9 mouse cellular contexts compared by ENCODE assay signal in genomic region chr11:76042882-76043281, GRCm38 (mm10). TPM values are rescaled to one million over a fixed set of nuclear protein-coding genes. Genes with fewer than 3 reads are reported as not detected.
DNase-seq lines count a peak whose midpoint lies in the region; ATAC-seq lines count a peak whose summit lies in the region.
"Had no signal": no experiment of that assay in that cellular context is flagged by ENCODE, and none has a peak within 500 bp of the region (broad histone marks: within the 10 kb centered on the region; RNA-seq: fewer than 3 reads in every experiment).

No protein-coding gene starts in this region.

- no peaks in the 10 kb centered on the region for H3K4me1 ChIP-seq in midbrain, embryonic 11.5 days (ENCODE audit: control insufficient read depth, insufficient read depth, low read length)
- H3K4me1 ChIP-seq in midbrain, embryonic 16.5 days (ENCODE audit: control insufficient read depth, insufficient read depth, low read length) = peaks cover 6% of the 10 kb centered on the region; the same call in 1 of the 2 replicates
- peaks cover 12% of the 10 kb centered on the region; the same call in 1 of the 2 replicates for H3K4me1 ChIP-seq in neural tube, embryonic 15.5 days
- H3K4me1 ChIP-seq in hindbrain, embryonic 16.5 days (ENCODE audit: control insufficient read depth, insufficient read depth, low read depth, low read length) = peaks cover 8% of the 10 kb centered on the region

- no peaks in the 10 kb centered on the region for H3K36me3 ChIP-seq in midbrain, embryonic 11.5 days (ENCODE audit: control insufficient read depth, insufficient read depth, low read length)
- peaks cover 2% of the 10 kb centered on the region; the same call in 1 of the 2 replicates for H3K36me3 ChIP-seq in midbrain, embryonic 16.5 days (ENCODE audit: control insufficient read depth, insufficient read depth, low read length)
- peaks cover 24% of the 10 kb centered on the region for H3K36me3 ChIP-seq in neural tube, embryonic 15.5 days
- H3K36me3 ChIP-seq in hindbrain, embryonic 16.5 days (ENCODE audit: control insufficient read depth, insufficient read depth, low read length) = peaks cover 5% of the 10 kb centered on the region; the same call in 1 of the 2 replicates

- no peak overlapping the region for H3K4me3 ChIP-seq in midbrain, embryonic 11.5 days (ENCODE audit: low read depth, low read length)
- H3K4me3 ChIP-seq in midbrain, embryonic 16.5 days (ENCODE audit: low read depth, low read length) = no peak overlapping the region
- H3K4me3 ChIP-seq in neural tube, embryonic 15.5 days (replicated peaks) = no peak overlapping the region
- H3K4me3 ChIP-seq in hindbrain, embryonic 16.5 days (ENCODE audit: low read length) = no peak overlapping the region

- no peak overlapping the region for H3K4me2 ChIP-seq in midbrain, embryonic 11.5 days
- no peak overlapping the region for H3K4me2 ChIP-seq in midbrain, embryonic 16.5 days (ENCODE audit: low read length)
- no peak overlapping the region for H3K4me2 ChIP-seq in neural tube, embryonic 15.5 days
- H3K4me2 ChIP-seq in hindbrain, embryonic 16.5 days (ENCODE audit: low read length) = no peak overlapping the region

- no peaks in the 10 kb centered on the region for H3K9me3 ChIP-seq in midbrain, embryonic 11.5 days (ENCODE audit: control insufficient read depth, low read length)
- H3K9me3 ChIP-seq in midbrain, embryonic 16.5 days (replicated peaks; ENCODE audit: control insufficient read depth, low read length, poor library complexity, severe bottlenecking) = no peaks in the 10 kb centered on the region
- no peaks in the 10 kb centered on the region for H3K9me3 ChIP-seq in neural tube, embryonic 15.5 days (replicated peaks)
- no peaks in the 10 kb centered on the region for H3K9me3 ChIP-seq in hindbrain, embryonic 16.5 days (ENCODE audit: control insufficient read depth, low read length)

- no peak for ATAC-seq in midbrain, embryonic 11.5 days (ENCODE audit: low FRiP score)
- ATAC-seq in midbrain, embryonic 16.5 days = no peak
- no peak for ATAC-seq in neural tube, embryonic 15.5 days (ENCODE audit: low FRiP score)
- ATAC-seq in hindbrain, embryonic 16.5 days = no peak

- no peak overlapping the region for H3K9ac ChIP-seq in midbrain, embryonic 11.5 days (ENCODE audit: low read length)
- no peak overlapping the region for H3K9ac ChIP-seq in midbrain, embryonic 16.5 days (ENCODE audit: low read depth, low read length)
- no peak overlapping the region for H3K9ac ChIP-seq in neural tube, embryonic 15.5 days (replicated peaks)
- H3K9ac ChIP-seq in hindbrain, embryonic 16.5 days (ENCODE audit: low read depth, low read length) = no peak overlapping the region; the same call in 1 of the 2 replicates

- H3K27me3 ChIP-seq in midbrain, embryonic 11.5 days (ENCODE audit: control insufficient read depth, insufficient read depth, low read length) = no peaks in the 10 kb centered on the region
- no peaks in the 10 kb centered on the region for H3K27me3 ChIP-seq in midbrain, embryonic 16.5 days (ENCODE audit: control insufficient read depth, insufficient read depth, low read depth, low read length)
- no peaks in the 10 kb centered on the region for H3K27me3 ChIP-seq in neural tube, embryonic 15.5 days (replicated peaks)
- H3K27me3 ChIP-seq in hindbrain, embryonic 16.5 days (replicated peaks; ENCODE audit: control insufficient read depth, insufficient read depth, low read length) = no peaks in the 10 kb centered on the region

- no peak overlapping the region for H3K27ac ChIP-seq in midbrain, embryonic 11.5 days (ENCODE audit: low read depth, low read length)
- H3K27ac ChIP-seq in midbrain, embryonic 16.5 days (ENCODE audit: low read length) = no peak overlapping the region
- no peak overlapping the region for H3K27ac ChIP-seq in neural tube, embryonic 15.5 days (replicated peaks)
- H3K27ac ChIP-seq in hindbrain, embryonic 16.5 days (ENCODE audit: low read depth, low read length) = no peak overlapping the region
- H3K27ac ChIP-seq: macrophage had no signal

- 46% methylated on average over 5 of the region's 5 CpGs for WGBS in midbrain, embryonic 11.5 days
- WGBS in midbrain, embryonic 16.5 days = 46% methylated on average over 5 of the region's 5 CpGs
- 44% methylated on average over 5 of the region's 5 CpGs for WGBS in neural tube, embryonic 15.5 days
- 35% methylated on average over 5 of the region's 5 CpGs for WGBS in hindbrain, embryonic 16.5 days

- intact Hi-C loops in heart, postnatal 36 days (cut with DNase I) = loop anchor here (1.0 to 5.0 kb wide), 3 partner anchors 38 to 89 kb away; no protein-coding TSS in a partner anchor

- peak; percentile 45 for DNase-seq in midbrain, embryonic 11.5 days (ENCODE audit: low spot score, missing footprints)
- peak; percentile 51 to 62 for DNase-seq in heart, postnatal 36 days
- peak; percentile 50 to 70 for DNase-seq in lung, adult 18-20 months
- DNase-seq in T-cell, adult 2 months (ENCODE audit: low spot score) = no peak
- DNase-seq in thymus, postnatal 10 days (ENCODE audit: low spot score in 2 of 2) = no peak

RNA-seq across cellular contexts. Expression of gene Rflnb, which starts 15.3 kb away (rescaled TPM):
- 13.4 and 13.9 TPM in 2 replicates for polyA plus RNA-seq in midbrain, embryonic 11.5 days (2014; fragmentation: Nextera tagmentation; extraction: Ambion mirVana)
- 12.7 and 13.5 TPM in 2 replicates for polyA plus RNA-seq in midbrain, embryonic 16.5 days (2015; fragmentation: Nextera tagmentation; extraction: Ambion mirVana)
- 10 to 100 TPM; 33.3 to 50.0 TPM for total RNA-seq in heart, postnatal 36 days (2021)
- polyA plus RNA-seq in neural tube, embryonic 15.5 days (2015; fragmentation: Nextera tagmentation; extraction: Ambion mirVana) = 12.6 and 19.1 TPM in 2 replicates
- polyA plus RNA-seq in hindbrain, embryonic 16.5 days (2015; fragmentation: Nextera tagmentation; extraction: Ambion mirVana) = 12.8 and 13.7 TPM in 2 replicates

RNA-seq across cellular contexts. Expression of gene 1700016K19Rik, which starts 43.2 kb away (rescaled TPM):
- 0.23 TPM in 1 of 2 replicates, not detected in the other for polyA plus RNA-seq in midbrain, embryonic 11.5 days (2014; fragmentation: Nextera tagmentation; extraction: Ambion mirVana)
- polyA plus RNA-seq in midbrain, embryonic 16.5 days (2015; fragmentation: Nextera tagmentation; extraction: Ambion mirVana) = 6.0 and 7.0 TPM in 2 replicates
- not detected for total RNA-seq in heart, postnatal 36 days (2021)
- polyA plus RNA-seq in neural tube, embryonic 15.5 days (2015; fragmentation: Nextera tagmentation; extraction: Ambion mirVana) = 2.9 and 3.3 TPM in 2 replicates
- 5.0 and 5.2 TPM in 2 replicates for polyA plus RNA-seq in hindbrain, embryonic 16.5 days (2015; fragmentation: Nextera tagmentation; extraction: Ambion mirVana)
- polyA plus RNA-seq: macrophage had no signal

Comparison
In these comparisons a context has a peak if more than half of its experiments do, and no peak if none do; other contexts are left out.
1. DNase-seq: peak in midbrain, embryonic 11.5 days (single experiment), heart, postnatal 36 days (2 of 2) and lung, adult 18-20 months (2 of 2); none in T-cell, adult 2 months (single experiment) and thymus, postnatal 10 days (0 of 2).